Mouse (Mus musculus) stomach, postnatal 0 days (tissue): ENCODE measurements around the gene Nr0b2.

Source experiments
- CTCF ChIP-seq: IDR thresholded peaks from 2 replicates; pipeline ENCODE4 v1.5.1; 2016; ENCODE audit warnings: antibody characterized with exemption, low read depth, mild to moderate bottlenecking, moderate library complexity
- EP300 ChIP-seq: optimal IDR thresholded peaks from 2 replicates; pipeline ENCODE3; 2016; ENCODE audit warnings: antibody characterized with exemption

- TF ChIP-seq CTCF (no peak), EP300 (no peak)
Observed at GRCm38 (mm10) chr4:133504300-133504699, 48.9 kb upstream of the Nr0b2 start.
